Mouse (Mus musculus) neural tube, embryonic 11.5 days (tissue): ENCODE data around the gene Cpox. TPM values are rescaled to one million over a fixed set of nuclear protein-coding genes. Genes with fewer than 3 reads are reported as not detected.

ENCODE experiments used
- ATAC-seq: fragments of 200-750 bp; cut with Nextera tagmentation; 2 replicates; pipeline ENCODE4 v1.8.0; 2017; ENCODE audit warnings: moderate number of reproducible peaks, mild to moderate bottlenecking, moderate TSS enrichment, moderate library complexity; ENCODE audit not compliant: insufficient read depth, low FRiP score, low TSS enrichment
- DNase-seq: peaks from one replicate; pipeline ENCODE4 v3.0.0-alpha.2; 2015; ENCODE audit warnings: low spot score
- H3K27ac ChIP-seq: fragments of 300-500 bp; sonication (generic); 2 replicates; pipeline ENCODE4 v1.5.1; 2014; ENCODE audit warnings: low read depth, mild to moderate bottlenecking, low read length
- H3K27me3 ChIP-seq: fragments of 300-500 bp; sonication (generic); 2 replicates; pipeline ENCODE4 v1.6.1; 2014; ENCODE audit warnings: mild to moderate bottlenecking, low read length, mixed read lengths; ENCODE audit not compliant: control insufficient read depth, insufficient read depth
- H3K36me3 ChIP-seq: fragments of 300-500 bp; sonication (generic); 2 replicates; pipeline ENCODE4 v1.6.1; 2014; ENCODE audit warnings: mild to moderate bottlenecking, low read length, moderate library complexity, mixed read lengths; ENCODE audit not compliant: control insufficient read depth, insufficient read depth
- H3K4me1 ChIP-seq: fragments of 300-500 bp; sonication (generic); 2 replicates; pipeline ENCODE4 v1.6.1; 2014; ENCODE audit warnings: low read length, mixed read lengths; ENCODE audit not compliant: control insufficient read depth, insufficient read depth
- H3K4me2 ChIP-seq: fragments of 300-500 bp; sonication (generic); 2 replicates; pipeline ENCODE4 v1.6.1; 2014; ENCODE audit warnings: low read depth, mild to moderate bottlenecking, moderate library complexity
- H3K4me3 ChIP-seq: fragments of 300-500 bp; sonication (generic); 2 replicates; pipeline ENCODE4 v1.5.1; 2014; ENCODE audit warnings: low read depth, low read length
- H3K9ac ChIP-seq: fragments of 300-500 bp; sonication (generic); 2 replicates; pipeline ENCODE4 v1.6.1; 2014; ENCODE audit warnings: mild to moderate bottlenecking, low read length
- H3K9me3 ChIP-seq: fragments of 300-500 bp; sonication (generic); 2 replicates; pipeline ENCODE4 v1.6.1; 2016; ENCODE audit warnings: low read length; ENCODE audit not compliant: control insufficient read depth
- WGBS: fragments of 180-500 bp; shearing (Covaris S2); extraction: QIAGEN DNeasy Blood & Tissue Kit; methylation state at CpG from one replicate; pipeline ENCODE4 v1.1.7; 2014; 5-methylcytosine and 5-hydroxymethylcytosine counted together
- microRNA-seq: library from miRNA; unstranded; fragments of <30 nt; microRNA quantifications from one replicate; pipeline ENCODE4, GENCODE M21; 2016
- polyA plus RNA-seq: library from polyadenylated mRNA; unstranded; fragments of >200 nt; fragmentation: Nextera tagmentation; extraction: Ambion mirVana; gene quantifications from 2 replicates; pipeline ENCODE4 v1.2.1, GENCODE M21; 2014

The Cpox gene
- polyA plus RNA-seq, 1 experiment from 2014 or later: 22.3 TPM

DNA sequence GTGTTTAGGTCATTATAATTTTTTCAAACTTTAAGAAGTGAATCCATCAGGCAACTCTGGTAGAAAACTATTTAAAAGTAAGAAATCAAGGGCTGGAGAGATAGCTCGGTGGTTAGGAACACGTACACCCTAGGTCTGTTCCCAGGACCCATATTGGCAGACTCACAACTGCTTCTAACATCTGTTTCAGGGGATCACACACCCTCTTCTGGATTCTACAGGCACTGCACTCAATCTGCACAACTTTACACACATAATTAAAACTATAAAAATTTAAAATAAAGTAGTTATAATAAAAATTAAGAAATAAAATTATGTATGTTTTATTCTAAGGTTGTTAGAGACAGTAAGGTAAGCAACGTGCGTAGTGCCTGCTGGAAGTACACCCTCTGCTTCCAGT, 68.1 kb downstream of the Cpox start:
- peaks cover 5% of the 10 kb centered on the region; the same call in 1 of the 2 replicates for H3K36me3 ChIP-seq
- 86% methylated on average over 4 of the region's 4 CpGs for WGBS
- no peak overlapping the region for H3K4me2 ChIP-seq
- H3K9me3 ChIP-seq: no peaks in the 10 kb centered on the region
- no peak overlapping the region for H3K27ac ChIP-seq
- no peaks in the 10 kb centered on the region for H3K4me1 ChIP-seq
- H3K27me3 ChIP-seq: no peaks in the 10 kb centered on the region
- no peak overlapping the region for H3K4me3 ChIP-seq
- no peak overlapping the region for H3K9ac ChIP-seq
- DNase-seq: no peak
- no peak for ATAC-seq

DNA sequence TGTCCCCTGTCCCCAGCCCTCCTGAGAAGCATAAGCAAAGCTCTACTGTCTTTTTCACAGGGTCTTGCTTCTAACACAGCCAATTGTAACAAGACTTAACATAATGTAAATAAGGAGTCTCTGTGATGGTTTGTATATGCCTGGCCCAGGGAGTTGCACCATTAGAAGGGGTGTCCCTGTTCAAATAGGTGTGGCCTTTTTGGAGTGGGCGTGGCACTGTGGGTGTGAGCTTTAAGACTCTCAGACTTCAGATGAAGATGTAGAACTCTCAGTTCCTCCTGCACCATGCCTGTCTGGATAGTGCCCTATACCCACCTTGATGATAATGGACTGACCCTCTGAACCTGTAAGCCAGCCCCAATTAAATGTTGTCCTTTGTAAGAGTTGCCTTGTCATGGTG, 68.7 kb downstream of the Cpox start:
- DNase-seq: no peak
- Histone ChIP-seq H3K4me3 (no peak overlapping the region), H3K27ac (no peak overlapping the region), H3K9me3 (no peaks in the 10 kb centered on the region), H3K4me1 (no peaks in the 10 kb centered on the region), H3K36me3 (peaks cover 5% of the 10 kb centered on the region; the same call in 1 of the 2 replicates), H3K4me2 (no peak overlapping the region), H3K27me3 (no peaks in the 10 kb centered on the region), H3K9ac (no peak overlapping the region)
- ATAC-seq: no peak
- 93% methylated on average over 1 of the region's 1 CpGs for WGBS

DNA sequence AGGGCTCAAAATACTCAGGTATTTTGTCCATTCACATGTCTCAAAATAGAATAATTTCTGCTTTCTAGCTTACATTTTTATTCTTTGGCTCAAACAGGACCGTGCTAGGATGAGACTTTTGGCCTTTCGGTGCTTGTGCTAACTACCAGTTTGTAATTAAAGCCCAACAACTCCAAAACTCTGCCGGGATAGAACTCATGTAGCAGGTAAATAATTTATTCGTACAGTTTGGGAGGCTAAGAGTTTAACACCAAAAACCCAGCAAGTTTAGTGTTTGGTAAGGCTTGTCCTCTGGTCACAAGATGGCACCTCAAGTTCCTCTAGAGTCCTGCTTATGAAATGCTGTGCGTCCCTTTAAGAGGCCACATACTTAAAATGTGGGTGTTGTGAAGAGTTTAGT, 70.7 kb downstream of the Cpox start:
- Histone ChIP-seq H3K9ac (no peak overlapping the region), H3K4me1 (no peaks in the 10 kb centered on the region), H3K4me2 (no peak overlapping the region), H3K27me3 (no peaks in the 10 kb centered on the region), H3K27ac (no peak overlapping the region), H3K9me3 (no peaks in the 10 kb centered on the region), H3K36me3 (no peaks in the 10 kb centered on the region), H3K4me3 (no peak overlapping the region)
- no peak for ATAC-seq
- 94% methylated on average over 5 of the region's 5 CpGs for WGBS
- DNase-seq: no peak

DNA sequence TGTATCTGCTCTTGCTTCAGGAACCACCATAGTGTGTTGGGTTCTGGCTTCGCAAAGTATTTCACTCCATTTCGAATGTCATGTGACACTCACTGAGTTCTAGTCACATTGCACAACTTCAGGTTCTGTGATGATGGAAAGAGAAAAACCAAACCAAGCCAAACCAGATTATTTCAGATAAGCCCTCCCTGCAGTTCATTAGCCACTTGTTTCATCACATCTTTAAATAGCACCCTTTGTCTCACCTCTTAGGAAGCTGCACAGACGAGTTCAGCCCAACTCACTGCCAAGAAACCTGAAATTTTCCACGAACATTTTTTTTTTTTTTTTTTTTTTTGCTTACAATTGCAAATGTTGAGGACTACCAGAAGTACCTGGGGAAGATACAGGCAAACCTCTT, 76.6 kb downstream of the Cpox start:
- H3K9me3 ChIP-seq: no peaks in the 10 kb centered on the region
- no peaks in the 10 kb centered on the region for H3K4me1 ChIP-seq
- no peak for ATAC-seq
- H3K27me3 ChIP-seq: no peaks in the 10 kb centered on the region
- WGBS: 77% methylated on average over 4 of the region's 4 CpGs
- no peak for DNase-seq
- H3K4me3 ChIP-seq: no peak overlapping the region
- H3K27ac ChIP-seq: no peak overlapping the region
- H3K9ac ChIP-seq: no peak overlapping the region
- no peak overlapping the region for H3K4me2 ChIP-seq
- H3K36me3 ChIP-seq: no peaks in the 10 kb centered on the region

DNA sequence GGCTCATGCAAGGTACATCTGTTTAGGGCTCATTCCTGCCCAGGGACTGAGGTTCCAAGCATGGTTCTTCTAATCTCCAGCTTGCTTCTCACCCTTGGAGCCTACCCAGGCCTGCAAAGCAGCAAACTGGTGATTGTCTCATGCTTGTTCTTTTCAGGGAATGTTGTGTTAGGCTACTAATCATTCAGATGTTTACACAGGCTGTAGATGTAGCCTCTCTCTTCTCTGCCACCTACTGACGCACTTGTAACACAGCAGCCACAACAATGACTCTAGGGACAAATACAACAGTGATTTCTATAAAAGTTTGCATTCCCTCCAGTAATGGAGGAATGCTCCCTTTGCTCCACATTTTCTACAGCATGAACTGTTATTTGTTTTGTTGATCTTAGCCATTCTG, 81.2 kb downstream of the Cpox start:
- no peak for DNase-seq
- no peaks in the 10 kb centered on the region for H3K27me3 ChIP-seq
- H3K4me2 ChIP-seq: no peak overlapping the region
- no peaks in the 10 kb centered on the region for H3K36me3 ChIP-seq
- no peak overlapping the region for H3K4me3 ChIP-seq
- no peak overlapping the region for H3K27ac ChIP-seq
- ATAC-seq: no peak
- H3K4me1 ChIP-seq: no peaks in the 10 kb centered on the region
- no peak overlapping the region for H3K9ac ChIP-seq
- H3K9me3 ChIP-seq: no peaks in the 10 kb centered on the region
- WGBS: 28% methylated on average over 1 of the region's 1 CpGs

DNA sequence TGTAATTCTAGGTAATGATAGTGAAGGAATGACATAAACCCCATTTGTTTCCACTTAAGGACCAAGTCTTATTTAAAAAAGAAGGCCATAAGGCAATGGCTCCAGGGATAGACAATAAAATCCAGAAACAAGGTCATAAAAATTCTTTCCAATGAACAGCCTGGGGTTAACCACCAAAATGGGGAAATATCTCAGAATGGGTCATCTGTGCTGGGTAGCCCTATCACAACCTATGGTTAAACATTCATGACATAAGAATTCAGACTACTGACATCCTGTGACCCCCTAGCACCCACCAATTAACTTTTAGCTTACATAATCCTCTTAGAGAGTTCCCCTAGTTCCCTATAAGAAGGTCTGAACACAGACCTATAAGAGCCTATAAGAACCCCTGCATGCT, 86.1 kb downstream of the Cpox start:
- ATAC-seq (no peak), DNase-seq (no peak)
- Histone ChIP-seq H3K9me3 (no peaks in the 10 kb centered on the region), H3K4me2 (no peak overlapping the region), H3K36me3 (no peaks in the 10 kb centered on the region), H3K27ac (no peak overlapping the region), H3K27me3 (no peaks in the 10 kb centered on the region), H3K4me3 (no peak overlapping the region), H3K4me1 (no peaks in the 10 kb centered on the region), H3K9ac (no peak overlapping the region)

DNA sequence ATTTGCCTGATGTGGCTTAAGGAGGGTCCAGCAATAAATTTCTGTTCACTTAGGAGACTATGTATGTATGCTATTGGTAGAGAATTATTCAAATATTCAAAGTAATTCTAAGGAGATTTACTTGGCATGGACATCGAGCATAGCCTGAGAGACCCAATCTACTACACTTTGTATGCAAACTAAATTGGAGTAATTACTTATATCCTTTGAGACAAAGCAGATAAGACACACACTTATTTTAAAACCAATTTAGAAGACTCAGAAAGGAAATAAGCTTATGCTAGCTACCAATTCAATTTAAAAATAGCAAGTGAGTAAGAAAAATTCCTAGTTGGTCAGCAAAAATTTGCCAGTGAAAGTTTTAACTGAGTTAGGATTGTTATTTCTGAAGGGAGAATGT, 93.0 kb downstream of the Cpox start, which contains the start of gene Olfr172:
Gene Olfr172, minus strand, starts transcription at position 101 of the 400 bp plus-strand sequence.
- Histone ChIP-seq H3K4me3 (no peak within 1 kb of the TSS), H3K36me3 (no peaks in the 10 kb centered on the region), H3K9ac (no peak within 1 kb of the TSS), H3K27me3 (no peaks in the 10 kb centered on the region), H3K27ac (no peak within 1 kb of the TSS), H3K4me2 (no peak within 1 kb of the TSS), H3K4me1 (no peaks in the 10 kb centered on the region), H3K9me3 (no peaks in the 10 kb centered on the region)
- ATAC-seq: no peak
- 95% methylated on average over 1 of the region's 1 CpGs for whole genome bisulfite sequencing
- DNase-seq: no peak

Small RNAs within 50 kb of the gene (microRNA-seq; reads per million reads assigned to microRNA genes)
- gene Gm27564: not detected

Other genes starting within 250 kb of the Cpox start
- 6.4 and 8.2 TPM in 2 replicates for gene St3gal6, start 146.0 kb upstream of the Cpox start, polyA plus RNA-seq
- gene Gm813, start 53.3 kb upstream of the Cpox start, polyA plus RNA-seq: not detected in 2 replicates
- not detected in 2 replicates for gene E330017A01Rik, start 31.6 kb upstream of the Cpox start, polyA plus RNA-seq
- not detected in 2 replicates for gene Gpr15, start 48.8 kb downstream of the Cpox start, polyA plus RNA-seq
- gene Cldnd1, start 57.6 kb downstream of the Cpox start, polyA plus RNA-seq: 132 and 136 TPM in 2 replicates
- gene Olfr172, start 92.9 kb downstream of the Cpox start, polyA plus RNA-seq: not detected in 2 replicates
- gene Olfr173, start 130.0 kb downstream of the Cpox start, polyA plus RNA-seq: not detected in 2 replicates
- gene Olfr175-ps1, start 156.5 kb downstream of the Cpox start, polyA plus RNA-seq: not detected in 2 replicates
- gene Olfr177, start 204.5 kb downstream of the Cpox start, polyA plus RNA-seq: not detected in 2 replicates
- not detected in 2 replicates for gene Olfr178, start 221.8 kb downstream of the Cpox start, polyA plus RNA-seq